Mouse (Mus musculus): ENCODE results near the gene 1700037C18Rik. TPM values are rescaled to one million over a fixed set of nuclear protein-coding genes. Genes with fewer than 3 reads are reported as not detected.
A peak's percentile ranks its signal among the peaks of the same experiment; 100 is the strongest.

The 1700037C18Rik gene
- 8.7 and 8.9 TPM in 2 replicates for polyA plus RNA-seq (2015; fragmentation: Nextera tagmentation; extraction: Ambion mirVana)

DNA sequence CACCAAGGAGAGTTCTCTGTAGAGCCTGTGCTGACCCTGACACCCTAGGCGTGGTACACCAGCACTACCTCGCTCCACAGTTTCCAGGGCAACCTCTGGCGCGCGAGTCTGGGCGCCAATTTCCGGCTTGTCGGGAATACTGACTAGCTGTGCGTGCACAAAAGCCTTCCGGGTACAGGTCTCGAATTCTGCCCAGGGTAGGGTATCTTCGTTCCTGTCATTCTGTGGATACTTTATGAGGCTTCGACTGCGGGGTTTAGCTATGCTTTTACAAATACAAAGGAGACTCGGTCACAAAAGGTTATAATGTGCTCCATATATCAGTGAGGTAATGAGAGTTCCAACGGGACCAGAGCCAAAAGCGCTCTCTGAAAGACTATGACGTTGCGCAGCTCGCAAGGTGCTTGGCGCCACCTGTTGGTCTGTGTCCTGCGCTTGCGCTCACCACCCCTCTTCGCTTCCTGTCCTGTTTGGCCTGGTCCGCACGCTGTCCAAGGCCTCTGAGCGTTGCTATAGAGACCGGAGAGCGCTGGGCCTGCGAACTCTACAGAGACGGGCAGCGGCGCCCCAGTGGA, at the start of gene 1700037C18Rik, which contains the start of gene Cluap1:
TSS of gene 1700037C18Rik (minus strand) at position 153 of the 575 bp plus-strand sequence.
TSS of gene Cluap1 (plus strand) at position 265 of the 575 bp plus-strand sequence.
- Histone ChIP-seq H3K9me3 (no peaks in the 10 kb centered on the region), H3K36me3 (peaks cover 38% of the 10 kb centered on the region), H3K27me3 (no peaks in the 10 kb centered on the region), H3K4me2 (peak within 1 kb of the TSS; percentile 83), H3K4me1 (peaks cover 9% of the 10 kb centered on the region), H3K4me3 (peak within 1 kb of the TSS; percentile 63), H3K9ac (peak within 1 kb of the TSS; percentile 67), H3K27ac (peak within 1 kb of the TSS; percentile 83)
- WGBS = under 1% methylated on average over 33 of the region's 33 CpGs
- peak; percentile 98 for ATAC-seq (ENCODE audit: borderline replicate concordance, extremely low read depth, low FRiP score, low TSS enrichment)

DNA sequence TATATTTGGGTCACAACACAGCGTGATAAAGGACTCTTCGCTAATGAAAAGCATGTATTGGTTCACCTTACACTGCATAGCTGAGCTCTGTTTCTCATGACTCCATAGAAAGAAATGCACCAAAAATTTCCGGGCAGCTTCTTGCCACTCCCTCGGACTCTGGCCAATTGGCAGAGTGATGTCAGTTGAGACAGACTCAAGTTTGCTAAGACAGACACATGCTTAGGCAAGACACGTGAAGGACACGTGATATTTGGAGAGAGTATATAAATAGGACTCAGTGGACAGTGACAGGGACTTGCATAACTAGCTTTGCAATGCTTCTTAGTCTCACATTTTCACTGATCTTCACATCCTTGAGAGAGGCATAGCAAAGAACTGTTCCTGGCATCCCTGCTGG, 47.9 kb upstream of the 1700037C18Rik start:
- Histone ChIP-seq H3K27me3 (no peaks in the 10 kb centered on the region), H3K4me3 (no peak overlapping the region), H3K9me3 (no peaks in the 10 kb centered on the region), H3K9ac (no peak overlapping the region), H3K4me1 (no peaks in the 10 kb centered on the region), H3K36me3 (no peaks in the 10 kb centered on the region), H3K4me2 (no peak overlapping the region), H3K27ac (no peak overlapping the region)
- ATAC-seq (ENCODE audit: borderline replicate concordance, extremely low read depth, low FRiP score, low TSS enrichment) = no peak
- WGBS = 74% methylated on average over 6 of the region's 6 CpGs

DNA sequence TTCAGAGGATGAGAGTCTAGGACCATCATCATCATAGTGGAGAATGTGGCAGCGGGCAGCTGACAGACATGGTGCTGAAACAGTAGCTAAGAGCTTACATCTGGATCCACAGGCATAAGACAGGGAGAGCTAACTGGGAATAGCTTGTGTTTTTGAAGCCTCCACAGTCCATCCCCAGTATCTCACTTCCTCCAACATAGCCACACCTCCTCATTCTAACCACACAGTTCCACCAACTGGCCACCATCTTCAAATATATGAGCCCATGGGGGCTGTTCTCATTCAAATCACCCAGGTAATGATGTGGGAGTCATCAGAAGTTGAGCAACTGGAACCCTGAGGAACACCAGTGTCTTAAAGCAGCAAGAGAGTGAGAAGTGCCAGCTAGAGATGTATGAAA, 42.7 kb upstream of the 1700037C18Rik start:
- Histone ChIP-seq H3K4me3 (no peak overlapping the region), H3K4me1 (no peaks in the 10 kb centered on the region), H3K4me2 (no peak overlapping the region), H3K9me3 (no peaks in the 10 kb centered on the region), H3K9ac (no peak overlapping the region), H3K27me3 (no peaks in the 10 kb centered on the region), H3K36me3 (no peaks in the 10 kb centered on the region), H3K27ac (no peak overlapping the region)
- WGBS = 80% methylated on average over 1 of the region's 1 CpGs
- ATAC-seq (ENCODE audit: borderline replicate concordance, extremely low read depth, low FRiP score, low TSS enrichment) = no peak

DNA sequence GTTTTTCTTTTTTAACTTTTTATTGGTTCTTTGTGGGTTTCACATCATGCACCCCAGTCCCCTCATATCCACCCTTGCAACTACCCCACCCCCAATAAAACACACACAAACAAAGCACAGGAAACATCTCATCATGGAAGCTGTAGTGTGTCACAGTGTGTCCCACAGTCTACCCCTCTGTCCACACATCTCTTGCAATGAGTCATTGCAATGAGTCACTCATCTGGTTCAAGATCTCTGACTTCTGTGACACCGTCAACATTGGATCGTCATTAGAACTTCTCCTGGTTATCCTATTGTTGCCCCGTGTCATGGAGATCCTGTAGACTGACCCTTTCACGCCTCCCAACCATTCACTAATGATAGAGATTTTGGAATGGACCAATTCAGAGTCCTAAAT, 26.2 kb upstream of the 1700037C18Rik start:
- Histone ChIP-seq H3K36me3 (peaks cover 42% of the 10 kb centered on the region), H3K4me1 (no peaks in the 10 kb centered on the region), H3K4me2 (no peak overlapping the region), H3K9me3 (no peaks in the 10 kb centered on the region), H3K9ac (no peak overlapping the region), H3K27me3 (no peaks in the 10 kb centered on the region), H3K27ac (no peak overlapping the region), H3K4me3 (no peak overlapping the region)
- WGBS = 87% methylated on average over 4 of the region's 4 CpGs
- no peak for ATAC-seq (ENCODE audit: borderline replicate concordance, extremely low read depth, low FRiP score, low TSS enrichment)

DNA sequence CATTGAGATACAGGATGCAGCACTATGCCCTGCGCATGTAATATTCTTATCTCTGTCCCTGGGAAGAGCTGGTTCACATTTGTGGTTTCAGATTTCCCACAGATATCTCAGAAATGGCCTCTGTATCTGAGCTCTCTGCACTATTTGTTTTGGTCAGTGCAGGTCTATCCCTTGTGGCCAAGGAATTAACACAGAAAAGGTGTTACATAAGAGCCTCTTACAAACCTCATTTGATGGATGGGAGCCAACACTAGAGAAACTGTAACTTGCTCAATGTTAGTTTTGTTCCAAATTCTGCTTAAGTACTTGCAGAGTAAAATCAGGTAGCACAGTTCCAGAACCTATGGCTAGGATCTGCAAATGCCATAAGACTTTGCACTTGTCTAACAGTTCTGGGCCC, 25.6 kb upstream of the 1700037C18Rik start:
- H3K27me3 ChIP-seq = no peaks in the 10 kb centered on the region
- peaks cover 45% of the 10 kb centered on the region for H3K36me3 ChIP-seq
- ATAC-seq (ENCODE audit: borderline replicate concordance, extremely low read depth, low FRiP score, low TSS enrichment) = no peak
- H3K4me2 ChIP-seq = no peak overlapping the region
- 95% methylated on average over 1 of the region's 1 CpGs for WGBS
- no peaks in the 10 kb centered on the region for H3K9me3 ChIP-seq
- H3K9ac ChIP-seq = no peak overlapping the region
- H3K4me3 ChIP-seq = no peak overlapping the region
- H3K27ac ChIP-seq = no peak overlapping the region
- H3K4me1 ChIP-seq = no peaks in the 10 kb centered on the region

DNA sequence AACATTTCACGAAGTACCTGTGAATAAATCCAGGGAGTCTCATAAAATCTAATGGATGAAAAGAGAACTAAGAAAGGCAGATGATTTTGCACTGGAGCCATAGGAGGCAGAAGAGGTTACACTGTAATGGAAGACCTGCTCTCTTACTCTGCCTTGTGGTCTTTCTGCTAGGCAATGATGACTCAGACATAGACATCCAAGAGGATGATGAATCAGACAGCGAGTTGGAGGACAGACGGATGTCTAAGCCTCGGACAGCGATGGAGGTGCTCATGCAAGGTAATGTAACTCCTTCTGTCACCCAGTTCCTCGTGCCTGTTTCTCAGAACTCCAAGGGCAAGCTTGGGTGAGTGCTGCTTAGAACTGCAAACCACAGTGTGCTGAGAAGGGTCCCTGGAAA, 25.0 kb upstream of the 1700037C18Rik start:
- Histone ChIP-seq H3K27me3 (no peaks in the 10 kb centered on the region), H3K4me3 (no peak overlapping the region), H3K9ac (no peak overlapping the region), H3K4me1 (no peaks in the 10 kb centered on the region), H3K27ac (no peak overlapping the region), H3K36me3 (peaks cover 46% of the 10 kb centered on the region), H3K4me2 (no peak overlapping the region), H3K9me3 (no peaks in the 10 kb centered on the region)
- WGBS = 92% methylated on average over 6 of the region's 6 CpGs
- no peak for ATAC-seq (ENCODE audit: borderline replicate concordance, extremely low read depth, low FRiP score, low TSS enrichment)

DNA sequence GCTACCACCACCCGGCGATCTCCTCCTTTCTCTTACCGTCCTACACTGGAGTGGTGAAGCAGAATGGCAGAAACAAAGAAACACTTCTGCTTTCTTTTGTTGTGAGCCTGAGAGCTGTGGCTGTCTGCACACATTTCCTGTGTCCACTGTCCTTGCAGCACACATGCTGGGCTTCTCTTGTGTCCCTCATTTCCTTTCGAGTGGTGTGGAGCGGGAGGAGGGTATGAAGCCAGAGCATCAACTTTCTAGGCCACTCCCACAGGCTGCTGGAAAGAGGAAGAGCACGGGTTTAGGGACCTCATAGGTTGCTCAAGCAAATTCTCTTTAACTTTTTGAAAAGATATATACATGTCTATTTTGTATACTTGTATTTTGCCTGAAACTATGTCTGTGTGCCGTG, 20.7 kb upstream of the 1700037C18Rik start:
- Histone ChIP-seq H3K4me2 (no peak overlapping the region), H3K9ac (no peak overlapping the region), H3K4me1 (no peaks in the 10 kb centered on the region), H3K4me3 (no peak overlapping the region), H3K27ac (0 out of 2 replicates have a peak overlapping the region, but pooled peaks have one; percentile 12), H3K36me3 (peaks cover 45% of the 10 kb centered on the region), H3K27me3 (no peaks in the 10 kb centered on the region), H3K9me3 (no peaks in the 10 kb centered on the region)
- no peak for ATAC-seq (ENCODE audit: borderline replicate concordance, extremely low read depth, low FRiP score, low TSS enrichment)
- 76% methylated on average over 7 of the region's 7 CpGs for WGBS

DNA sequence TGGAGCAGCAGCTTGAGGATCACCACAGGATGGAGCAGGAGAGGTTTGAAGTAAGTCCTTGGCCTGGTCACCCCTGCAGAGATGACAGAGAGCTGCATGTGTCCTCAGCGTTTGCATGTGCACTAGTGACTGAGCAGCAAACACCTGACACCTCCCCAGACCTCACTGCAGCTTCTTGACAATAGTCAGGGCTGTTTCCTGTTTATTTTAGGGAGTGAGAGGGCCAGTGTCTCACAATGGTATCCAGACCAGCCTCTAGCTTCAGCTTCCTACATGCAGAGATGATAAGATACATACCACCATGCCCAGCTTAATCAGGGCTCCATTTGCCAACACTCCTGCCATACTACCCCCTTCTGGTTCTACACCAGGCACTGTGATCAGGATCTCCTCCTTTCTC, 20.1 kb upstream of the 1700037C18Rik start:
- no peak for ATAC-seq (ENCODE audit: borderline replicate concordance, extremely low read depth, low FRiP score, low TSS enrichment)
- Histone ChIP-seq H3K36me3 (peaks cover 46% of the 10 kb centered on the region), H3K4me1 (no peaks in the 10 kb centered on the region), H3K27me3 (no peaks in the 10 kb centered on the region), H3K9ac (no peak overlapping the region), H3K27ac (no peak overlapping the region), H3K9me3 (no peaks in the 10 kb centered on the region), H3K4me3 (no peak overlapping the region), H3K4me2 (no peak overlapping the region)
- 52% methylated on average over 1 of the region's 1 CpGs for WGBS

DNA sequence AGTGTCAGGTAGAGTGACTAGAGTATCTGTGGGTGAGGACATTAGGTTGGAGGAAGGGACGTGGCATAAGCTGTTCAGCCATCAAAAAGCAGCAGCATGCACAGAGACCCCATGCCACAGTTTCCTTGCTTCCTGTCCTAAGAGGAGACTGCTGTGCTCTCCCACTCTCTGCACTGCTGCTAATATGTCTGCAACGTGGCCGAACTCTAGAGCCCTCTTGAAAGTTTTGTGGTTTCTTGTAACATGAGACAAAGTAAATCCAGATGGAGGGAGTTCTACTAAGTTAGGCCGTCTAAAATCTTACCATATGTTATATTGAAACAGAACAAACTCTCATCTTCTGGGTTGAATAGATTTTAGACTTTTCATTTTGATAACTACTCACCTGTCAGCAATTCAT, 15.5 kb upstream of the 1700037C18Rik start:
- H3K4me1 ChIP-seq = 0 out of 2 replicates have a peak, but pooled peaks cover 3% of the 10 kb centered on the region
- no peaks in the 10 kb centered on the region for H3K9me3 ChIP-seq
- H3K4me3 ChIP-seq = no peak overlapping the region
- H3K27ac ChIP-seq = peak overlapping the region; percentile 72
- H3K9ac ChIP-seq = 0 out of 2 replicates have a peak overlapping the region, but pooled peaks have one; percentile 7
- peak; percentile 59; the same call in 1 of the 2 replicates for ATAC-seq (ENCODE audit: borderline replicate concordance, extremely low read depth, low FRiP score, low TSS enrichment)
- no peaks in the 10 kb centered on the region for H3K27me3 ChIP-seq
- no peak overlapping the region for H3K4me2 ChIP-seq
- peaks cover 47% of the 10 kb centered on the region for H3K36me3 ChIP-seq
- 65% methylated on average over 4 of the region's 4 CpGs for WGBS

DNA sequence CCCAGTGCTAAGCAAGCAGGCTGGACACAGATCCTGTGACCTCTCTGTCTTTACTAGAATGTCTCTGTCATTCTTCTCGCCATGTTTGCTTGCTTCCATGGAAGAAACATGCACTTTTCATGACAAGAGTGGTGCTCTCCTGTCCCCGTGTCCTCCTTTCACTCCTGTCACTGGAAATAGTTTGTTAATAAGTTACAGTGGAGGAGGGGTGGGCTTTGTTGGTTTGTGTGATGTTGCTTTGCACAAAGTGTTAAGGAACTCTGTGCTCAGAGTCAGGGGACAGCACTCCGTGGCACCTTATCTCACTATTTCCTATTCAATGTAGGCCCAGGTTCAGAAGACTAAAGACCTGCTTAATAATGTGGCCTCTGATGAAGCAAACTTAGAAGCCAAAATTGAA, 15.0 kb upstream of the 1700037C18Rik start:
- WGBS = 61% methylated on average over 3 of the region's 3 CpGs
- Histone ChIP-seq H3K36me3 (peaks cover 45% of the 10 kb centered on the region), H3K4me3 (no peak overlapping the region), H3K27me3 (no peaks in the 10 kb centered on the region), H3K27ac (peak overlapping the region; percentile 64), H3K4me1 (0 out of 2 replicates have a peak, but pooled peaks cover 3% of the 10 kb centered on the region), H3K9ac (no peak overlapping the region), H3K9me3 (no peaks in the 10 kb centered on the region), H3K4me2 (no peak overlapping the region)
- ATAC-seq (ENCODE audit: borderline replicate concordance, extremely low read depth, low FRiP score, low TSS enrichment) = no peak

DNA sequence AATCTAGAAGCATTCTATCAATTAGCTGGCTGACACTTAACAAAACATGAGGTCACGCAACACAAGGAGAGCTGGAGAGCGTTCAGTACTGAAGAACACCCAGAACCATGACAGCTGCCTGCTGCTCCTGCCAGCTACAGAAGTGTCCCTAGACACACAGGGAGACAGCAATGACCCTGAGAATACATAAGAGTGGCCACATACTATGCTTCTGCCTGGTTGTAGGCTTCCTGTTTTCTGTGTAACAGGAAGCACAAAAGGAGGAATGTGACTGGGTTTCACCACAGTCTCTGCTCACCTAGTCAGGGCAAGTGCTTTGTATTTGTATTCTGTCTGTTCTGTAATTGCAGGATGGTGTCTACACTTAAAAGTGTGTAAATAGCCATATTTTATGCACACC, 12.3 kb upstream of the 1700037C18Rik start:
- no peak overlapping the region for H3K4me3 ChIP-seq
- no peaks in the 10 kb centered on the region for H3K9me3 ChIP-seq
- no peak overlapping the region for H3K9ac ChIP-seq
- 91% methylated on average over 2 of the region's 2 CpGs for WGBS
- ATAC-seq (ENCODE audit: borderline replicate concordance, extremely low read depth, low FRiP score, low TSS enrichment) = no peak
- H3K27ac ChIP-seq = no peak overlapping the region
- H3K4me1 ChIP-seq = 0 out of 2 replicates have a peak, but pooled peaks cover 3% of the 10 kb centered on the region
- H3K4me2 ChIP-seq = no peak overlapping the region
- no peaks in the 10 kb centered on the region for H3K27me3 ChIP-seq
- peaks cover 42% of the 10 kb centered on the region for H3K36me3 ChIP-seq

DNA sequence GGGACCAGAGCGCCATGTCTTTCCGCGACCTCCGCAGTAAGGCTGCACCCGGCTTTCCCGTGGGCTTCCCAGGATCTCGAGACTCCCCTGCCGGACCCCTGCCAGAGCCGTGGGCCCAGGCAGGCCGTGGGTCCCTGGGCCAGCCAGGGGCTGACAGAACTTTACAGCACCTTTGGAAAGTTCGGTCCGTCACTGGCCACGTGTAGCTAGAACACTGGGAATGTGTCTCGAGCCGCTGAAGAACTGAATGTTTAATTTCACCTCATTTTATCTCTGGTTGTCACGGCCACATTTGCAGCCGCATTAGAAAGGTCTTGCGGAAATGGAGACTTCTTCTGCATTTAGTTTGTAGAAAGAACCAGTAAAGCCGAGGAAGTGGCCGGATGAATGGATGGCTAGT, 629 bp upstream of the 1700037C18Rik start:
- Histone ChIP-seq H3K4me1 (peaks cover 9% of the 10 kb centered on the region), H3K9me3 (no peaks in the 10 kb centered on the region), H3K36me3 (peaks cover 35% of the 10 kb centered on the region), H3K4me3 (peak overlapping the region; percentile 63), H3K9ac (peak overlapping the region; percentile 67), H3K4me2 (peak overlapping the region; percentile 83), H3K27ac (peak overlapping the region; percentile 83), H3K27me3 (no peaks in the 10 kb centered on the region)
- ATAC-seq (ENCODE audit: borderline replicate concordance, extremely low read depth, low FRiP score, low TSS enrichment) = no peak
- WGBS = 3% methylated on average over 20 of the region's 20 CpGs

Measured in lung, embryonic 15.5 days (tissue).